Mouse (Mus musculus) urinary bladder, postnatal 10 days (tissue): ENCODE measurements around the gene Foxn3.

ENCODE experiments used
- DNase-seq: peaks from one replicate; pipeline ENCODE4 v3.0.0; 2022; ENCODE audit warnings: low spot score

Foxn3 gene

DNA sequence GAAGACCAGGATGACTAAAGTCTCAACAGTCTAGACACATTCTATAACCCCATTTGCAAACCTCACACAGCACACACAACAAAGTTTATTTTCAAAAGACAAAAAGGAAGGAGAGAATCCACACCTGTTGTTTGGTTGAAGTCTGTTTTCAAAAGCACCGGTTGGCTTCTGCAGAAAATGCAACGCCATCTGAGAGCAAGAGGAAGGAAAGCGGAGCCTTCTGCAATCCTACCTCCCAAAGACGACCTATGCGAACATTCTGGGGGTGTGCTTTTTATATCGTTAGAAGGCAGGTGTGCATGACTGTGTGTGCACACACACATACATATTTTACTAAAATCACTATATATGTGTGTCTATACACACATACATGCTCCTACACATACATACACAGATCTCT is 397.3 kb downstream of the Foxn3 start:
- DNase-seq: no peak

DNA sequence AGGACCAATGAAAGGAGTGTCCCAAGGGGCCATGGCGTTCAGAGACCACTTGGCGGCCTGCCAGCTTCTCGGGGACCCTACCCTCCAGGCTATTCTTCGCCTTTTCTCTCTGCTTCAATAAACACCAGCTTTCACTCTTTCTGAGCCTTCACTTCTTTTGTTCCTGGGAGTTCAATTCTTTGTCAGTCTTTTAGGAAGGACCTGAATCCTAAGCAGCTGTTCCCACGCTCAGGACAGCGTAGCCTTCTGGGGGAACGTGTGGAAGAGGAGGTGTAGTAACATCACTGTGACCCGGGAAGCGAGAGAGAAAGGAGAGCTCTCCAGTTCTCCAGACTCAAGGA is 400.1 kb downstream of the Foxn3 start:
- no peak for DNase-seq

DNA sequence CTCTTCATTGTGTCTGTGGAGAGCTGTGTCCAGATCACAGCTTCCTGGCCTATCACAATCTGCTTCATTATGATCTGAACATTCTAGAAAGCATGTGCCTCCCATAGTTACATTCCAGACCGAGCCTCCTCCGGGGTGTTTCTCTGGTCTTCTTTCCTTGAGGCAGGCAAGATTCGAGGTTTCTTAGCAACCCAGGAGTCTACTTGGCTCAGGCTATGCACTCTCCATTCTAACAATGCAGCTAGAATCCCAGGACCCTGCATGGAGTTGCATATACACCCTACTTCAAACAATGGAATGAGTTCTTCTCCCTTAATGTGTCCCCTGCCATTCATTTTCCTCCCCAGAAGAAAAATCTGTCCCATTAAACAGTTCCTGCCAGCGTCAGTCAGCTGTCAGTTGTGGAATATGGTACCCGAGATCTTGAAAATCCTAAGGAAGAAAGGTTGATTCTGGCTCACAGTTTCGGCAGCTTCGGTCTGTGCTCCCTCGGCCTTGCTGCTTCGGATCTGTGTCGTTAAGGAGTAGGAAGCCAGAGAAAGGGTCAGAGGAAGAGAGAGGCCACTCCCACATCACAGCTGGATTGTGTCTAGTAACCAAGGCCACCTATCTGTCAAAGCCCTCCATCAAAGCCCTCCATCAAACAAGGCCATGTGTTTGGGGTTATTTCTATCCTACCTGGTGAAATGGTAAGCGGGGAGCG is 400.6 kb downstream of the Foxn3 start:
- DNase-seq: no peak

DNA sequence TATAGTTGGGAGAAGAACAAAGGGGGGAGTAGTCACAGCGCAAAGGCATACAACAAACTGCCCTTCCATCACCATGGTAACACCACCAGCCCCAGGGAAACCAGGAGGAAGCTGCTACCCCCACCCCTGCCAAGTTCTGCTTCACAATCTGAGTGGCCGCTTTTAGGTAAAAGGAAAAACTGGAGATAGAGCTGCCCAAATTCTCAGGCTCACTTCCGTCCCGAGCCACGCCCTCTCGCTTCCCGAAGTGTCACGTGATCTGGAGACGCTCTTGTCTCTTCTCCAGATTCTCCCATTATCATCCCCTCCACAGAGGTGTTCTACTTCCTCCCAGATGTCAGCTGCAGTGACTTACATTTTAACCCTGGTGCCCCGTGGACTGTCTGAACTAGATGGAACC is 401.2 kb downstream of the Foxn3 start:
- DNase-seq: no peak

DNA sequence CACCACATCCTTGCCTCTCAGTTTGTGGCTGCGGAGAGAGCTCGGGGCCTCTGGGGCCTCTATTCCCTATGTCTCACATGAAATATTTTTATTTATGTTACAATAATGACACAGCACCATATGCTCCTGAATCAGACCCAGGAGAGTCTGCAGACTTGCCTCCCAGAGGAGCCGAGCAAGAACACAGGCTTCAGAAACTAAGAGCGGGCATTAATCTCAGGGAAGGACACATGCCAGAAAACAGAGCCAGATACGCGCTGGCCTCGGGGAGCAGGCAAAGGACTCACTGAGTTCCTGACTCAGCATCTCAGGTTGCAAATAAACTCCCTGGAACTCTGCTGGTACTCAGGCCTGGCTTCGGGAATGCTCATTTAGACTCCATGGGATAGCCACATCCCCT is 403.3 kb downstream of the Foxn3 start:
- DNase-seq: no peak

DNA sequence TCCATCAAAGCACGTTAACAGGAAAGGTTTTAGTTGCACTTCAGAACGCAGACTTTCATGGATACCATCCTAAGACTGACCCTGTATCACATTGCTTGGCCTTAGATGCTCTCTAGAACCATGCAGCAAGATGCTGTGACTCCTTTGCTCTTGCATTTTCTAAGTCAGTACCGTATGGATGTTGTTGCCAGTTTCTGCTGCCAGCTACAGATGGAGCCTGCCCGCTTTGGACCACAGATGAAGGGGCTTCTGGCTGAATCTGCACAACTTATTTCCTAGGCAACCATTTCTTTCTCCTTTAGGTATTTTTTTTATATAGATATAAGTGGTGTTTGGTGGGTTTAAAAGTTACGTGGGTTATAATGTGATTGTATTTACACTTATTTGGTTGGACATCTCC is 407.5 kb downstream of the Foxn3 start:
- DNase-seq: no peak

DNA sequence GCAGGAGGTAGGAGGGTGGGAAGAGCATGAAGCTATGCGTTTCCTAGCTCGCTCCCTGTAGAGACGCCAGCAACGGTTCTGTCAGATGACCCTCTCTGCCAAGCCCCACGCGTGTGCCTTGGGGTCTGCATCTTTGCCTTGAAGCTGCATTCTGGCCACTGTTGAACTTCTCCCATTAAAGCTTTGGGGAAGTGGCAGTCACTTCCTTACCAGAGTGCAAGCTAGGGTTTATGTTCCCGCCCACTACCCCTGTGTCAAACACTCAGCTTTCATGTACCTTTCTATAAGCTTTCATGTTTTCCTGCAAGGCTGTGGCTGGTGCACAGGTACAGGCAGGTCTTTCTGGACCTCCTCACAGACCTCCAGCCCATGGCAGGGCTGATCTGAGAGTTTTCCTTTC is 409.2 kb downstream of the Foxn3 start:
- DNase-seq: no peak

DNA sequence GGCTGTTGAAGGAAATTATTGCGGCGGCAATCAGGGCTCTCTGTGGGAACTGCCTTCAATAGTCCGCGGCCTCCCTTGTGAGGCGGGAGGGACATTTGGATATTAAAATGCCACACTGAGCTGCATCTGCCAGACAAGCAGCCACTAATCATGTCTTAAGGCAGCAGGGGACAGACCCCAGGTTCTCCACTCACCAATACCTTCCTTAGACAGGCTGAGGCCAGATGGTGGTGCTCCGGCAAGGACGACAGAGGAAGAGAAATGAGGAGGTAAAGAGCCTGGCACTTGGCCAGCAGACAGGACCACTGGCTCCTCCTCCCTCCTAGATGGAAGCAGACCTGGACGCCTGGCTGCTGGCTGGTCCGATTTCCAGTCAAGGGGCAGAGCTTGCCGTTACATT is 409.7 kb downstream of the Foxn3 start:
- no peak for DNase-seq

DNA sequence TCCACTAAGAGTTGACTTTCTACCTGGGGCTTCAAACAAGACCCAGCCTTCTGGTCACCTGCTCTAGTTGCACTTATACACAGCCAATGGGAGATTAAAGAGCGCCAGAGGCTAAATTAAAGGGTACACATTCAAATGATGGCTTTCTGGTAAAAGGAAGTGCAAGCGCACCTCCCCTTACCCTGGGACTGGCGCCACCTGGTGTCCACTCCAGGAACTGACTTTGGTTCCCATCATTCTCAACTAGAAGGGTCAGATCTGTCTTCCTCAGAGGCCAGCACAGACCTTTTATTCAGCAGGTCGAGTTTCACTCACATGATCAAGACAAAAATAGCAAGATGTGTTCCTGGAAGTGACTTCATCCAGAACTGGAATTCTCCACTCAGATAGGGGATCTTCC is 413.3 kb downstream of the Foxn3 start:
- no peak for DNase-seq

DNA sequence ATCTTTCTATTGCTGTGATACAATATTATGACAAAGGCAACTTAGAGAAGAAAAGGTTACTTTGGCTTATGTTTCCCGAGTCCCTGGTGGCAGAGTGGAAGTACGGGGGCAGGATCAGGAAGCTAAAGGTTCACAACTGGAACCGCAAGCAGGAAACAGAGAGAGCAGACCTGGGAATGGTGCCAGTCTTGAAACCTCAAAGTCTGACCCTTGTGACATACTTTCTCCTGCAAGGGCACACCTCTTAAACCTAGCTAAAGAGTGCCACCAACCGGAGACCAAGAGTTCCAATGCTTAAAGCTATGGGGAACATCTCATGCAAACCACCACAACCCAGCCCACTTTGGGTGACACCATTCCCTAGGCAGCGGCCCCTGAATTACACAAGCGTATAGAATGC is 414.2 kb downstream of the Foxn3 start:
- no peak for DNase-seq
